Mouse (Mus musculus): ENCODE results near the gene Rora. TPM values are rescaled to one million over a fixed set of nuclear protein-coding genes. Genes with fewer than 3 reads are reported as not detected.

Gene Rora
- polyA plus RNA-seq, 1 experiment = 0.86 TPM

GRCm38 (mm10) chr9:68998961-68999360 lies 345.4 kb downstream of the Rora start:
- no peak overlapping the region for H3K4me3 ChIP-seq
- H3K79me2 ChIP-seq (ENCODE audit: control insufficient read depth, insufficient read depth) = no peaks in the 10 kb centered on the region
- no peak for TF ChIP-seq MAX (IDR thresholded peaks at IDR 0.05; ENCODE audit: low read depth)
- TF ChIP-seq CEBPB (IDR thresholded peaks at IDR 0.05; ENCODE audit: insufficient read depth, poor library complexity, severe bottlenecking) = no peak
- TF ChIP-seq REST (IDR thresholded peaks at IDR 0.05; ENCODE audit: insufficient read depth, insufficient read length) = no peak
- TF ChIP-seq POLR2AphosphoS2 (IDR thresholded peaks at IDR 0.05; ENCODE audit: insufficient read length, low read depth) = no peak
- no peak for TF ChIP-seq MYOD1 (IDR thresholded peaks at IDR 0.05; ENCODE audit: control insufficient read depth in 1 of 3, insufficient read length in 2 of 3, low read depth in 2 of 3)
- no peak for TF ChIP-seq POLR2A (IDR thresholded peaks at IDR 0.05; ENCODE audit: insufficient read length, low read depth)
- no peak for TF ChIP-seq USF1 (IDR thresholded peaks at IDR 0.05; ENCODE audit: low read depth)
- no peaks in the 10 kb centered on the region for H3K27me3 ChIP-seq (ENCODE audit: control insufficient read depth, insufficient read depth, insufficient read length)
- H3K4me2 ChIP-seq (ENCODE audit: low read depth) = no peak overlapping the region
- no peaks in the 10 kb centered on the region for H3K36me3 ChIP-seq (ENCODE audit: control insufficient read depth, insufficient read depth)
- H3ac ChIP-seq (ENCODE audit: control insufficient read depth, insufficient read length) = no peak overlapping the region

DNA sequence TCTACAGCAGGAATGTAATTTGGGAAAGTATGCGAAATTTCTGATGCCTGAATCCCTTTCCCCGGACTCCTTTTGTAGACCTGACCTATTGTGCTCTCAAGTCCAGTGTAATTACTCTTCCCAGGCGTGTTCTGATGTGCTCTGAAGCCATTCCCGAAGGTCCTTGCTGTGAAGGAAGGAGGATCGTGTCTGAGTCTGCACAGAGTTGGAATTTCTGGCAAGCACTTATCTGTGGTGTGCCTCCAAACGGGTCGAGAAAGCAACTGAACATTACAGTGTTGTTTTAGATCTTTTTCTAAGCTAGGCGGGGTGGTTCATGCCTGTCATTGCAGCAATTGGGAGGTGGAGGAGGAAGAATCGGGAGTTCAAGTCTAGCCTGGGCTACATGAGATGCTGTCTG lies 350.9 kb downstream of the Rora start:
- H3K4me3 ChIP-seq = no peak overlapping the region
- no peaks in the 10 kb centered on the region for H3K79me2 ChIP-seq (ENCODE audit: control insufficient read depth, insufficient read depth)
- TF ChIP-seq MAX (IDR thresholded peaks at IDR 0.05; ENCODE audit: low read depth) = no peak
- TF ChIP-seq TCF12 (IDR thresholded peaks at IDR 0.05; ENCODE audit: insufficient read depth, poor library complexity, severe bottlenecking) = no peak
- no peak for TF ChIP-seq USF1 (IDR thresholded peaks at IDR 0.05; ENCODE audit: low read depth)
- H3ac ChIP-seq (ENCODE audit: control insufficient read depth, insufficient read length) = no peak overlapping the region
- no peaks in the 10 kb centered on the region for H3K27me3 ChIP-seq (ENCODE audit: control insufficient read depth, insufficient read depth, insufficient read length)
- no peaks in the 10 kb centered on the region for H3K36me3 ChIP-seq (ENCODE audit: control insufficient read depth, insufficient read depth)
- no peak overlapping the region for H3K4me2 ChIP-seq (ENCODE audit: low read depth)

DNA sequence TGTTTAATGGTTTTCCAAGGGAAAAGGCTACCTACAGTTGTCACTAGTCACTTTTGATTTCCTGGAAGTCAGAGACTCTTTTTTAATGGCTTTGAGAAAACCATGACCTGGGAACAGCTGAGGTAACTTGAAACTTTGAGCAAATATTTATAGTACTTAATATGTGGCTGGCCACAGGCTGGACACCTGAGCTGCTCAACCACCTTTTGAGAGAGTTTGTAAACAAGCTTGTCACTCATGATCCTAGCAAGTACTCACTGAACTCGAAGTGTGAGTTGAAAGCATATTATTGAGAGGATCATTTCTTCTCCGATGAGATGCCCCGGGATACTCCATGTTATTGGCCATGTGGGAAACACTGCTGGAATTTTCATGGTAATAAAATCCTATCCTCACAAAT lies 353.1 kb downstream of the Rora start:
- Histone ChIP-seq H3K27me3 (ENCODE audit: control insufficient read depth, insufficient read depth, insufficient read length) (no peaks in the 10 kb centered on the region), H3ac (ENCODE audit: control insufficient read depth, insufficient read length) (no peak overlapping the region), H3K4me2 (ENCODE audit: low read depth) (no peak overlapping the region), H3K4me3 (no peak overlapping the region), H3K36me3 (ENCODE audit: control insufficient read depth, insufficient read depth) (no peaks in the 10 kb centered on the region), H3K79me2 (ENCODE audit: control insufficient read depth, insufficient read depth) (no peaks in the 10 kb centered on the region)
- no peak for TF ChIP-seq POLR2AphosphoS2 (IDR thresholded peaks at IDR 0.05; ENCODE audit: insufficient read length, low read depth)
- TF ChIP-seq CEBPB (IDR thresholded peaks at IDR 0.05; ENCODE audit: insufficient read depth, poor library complexity, severe bottlenecking) = no peak
- TF ChIP-seq USF1 (IDR thresholded peaks at IDR 0.05; ENCODE audit: low read depth) = no peak
- no peak for TF ChIP-seq POLR2A (IDR thresholded peaks at IDR 0.05; ENCODE audit: insufficient read length, low read depth)
- TF ChIP-seq MYOG (IDR thresholded peaks at IDR 0.05; ENCODE audit: control insufficient read depth in 1 of 3, insufficient read depth in 1 of 3, insufficient read length in 2 of 3, low read depth in 2 of 3) = no peak
- TF ChIP-seq MAX (IDR thresholded peaks at IDR 0.05; ENCODE audit: low read depth) = no peak
- no peak for TF ChIP-seq REST (IDR thresholded peaks at IDR 0.05; ENCODE audit: insufficient read depth, insufficient read length)
- no peak for TF ChIP-seq MYOD1 (IDR thresholded peaks at IDR 0.05; ENCODE audit: control insufficient read depth in 1 of 3, insufficient read length in 2 of 3, low read depth in 2 of 3)
- no peak for TF ChIP-seq SRF (IDR thresholded peaks at IDR 0.05; ENCODE audit: control insufficient read depth, insufficient read length, low read depth)
- no peak for TF ChIP-seq E2F4 (IDR thresholded peaks at IDR 0.05; ENCODE audit: insufficient read depth)
- TF ChIP-seq TCF12 (IDR thresholded peaks at IDR 0.05; ENCODE audit: insufficient read depth, poor library complexity, severe bottlenecking) = no peak
- no peak for TF ChIP-seq TCF3 (IDR thresholded peaks at IDR 0.05; ENCODE audit: insufficient read length, low read depth)

DNA sequence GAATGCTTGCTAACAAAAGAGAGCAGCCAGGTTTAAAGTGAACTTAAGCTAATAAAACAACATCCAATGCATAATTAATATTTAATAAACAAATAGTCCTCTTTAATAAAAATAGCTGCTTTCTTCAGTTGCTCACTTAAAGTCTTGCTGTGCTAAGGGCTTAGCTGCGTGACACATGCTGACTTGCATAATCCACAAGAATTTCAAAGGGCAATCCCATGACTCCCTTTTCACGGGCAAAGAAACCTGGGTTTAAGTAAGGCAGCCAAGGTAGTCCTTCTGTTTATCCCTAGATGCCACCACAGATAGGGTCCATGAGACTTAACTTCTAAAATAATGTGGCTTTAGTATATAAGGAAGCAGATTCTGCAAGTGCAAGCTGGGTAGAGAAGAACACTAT lies 355.1 kb downstream of the Rora start:
- TF ChIP-seq E2F4 (IDR thresholded peaks at IDR 0.05; ENCODE audit: insufficient read depth) (no peak), TCF12 (IDR thresholded peaks at IDR 0.05; ENCODE audit: insufficient read depth, poor library complexity, severe bottlenecking) (no peak), TCF3 (IDR thresholded peaks at IDR 0.05; ENCODE audit: insufficient read length, low read depth) (no peak), MYOD1 (IDR thresholded peaks at IDR 0.05; ENCODE audit: control insufficient read depth in 1 of 3, insufficient read length in 2 of 3, low read depth in 2 of 3) (no peak), POLR2AphosphoS2 (IDR thresholded peaks at IDR 0.05; ENCODE audit: insufficient read length, low read depth) (no peak), MAX (IDR thresholded peaks at IDR 0.05; ENCODE audit: low read depth) (no peak), SRF (IDR thresholded peaks at IDR 0.05; ENCODE audit: control insufficient read depth, insufficient read length, low read depth) (no peak), CEBPB (IDR thresholded peaks at IDR 0.05; ENCODE audit: insufficient read depth, poor library complexity, severe bottlenecking) (no peak), MYOG (IDR thresholded peaks at IDR 0.05; ENCODE audit: control insufficient read depth in 1 of 3, insufficient read depth in 1 of 3, insufficient read length in 2 of 3, low read depth in 2 of 3) (no peak), POLR2A (IDR thresholded peaks at IDR 0.05; ENCODE audit: insufficient read length, low read depth) (no peak), USF1 (IDR thresholded peaks at IDR 0.05; ENCODE audit: low read depth) (no peak), REST (IDR thresholded peaks at IDR 0.05; ENCODE audit: insufficient read depth, insufficient read length) (no peak)
- Histone ChIP-seq H3K4me3 (no peak overlapping the region), H3ac (ENCODE audit: control insufficient read depth, insufficient read length) (no peak overlapping the region), H3K79me2 (ENCODE audit: control insufficient read depth, insufficient read depth) (no peaks in the 10 kb centered on the region), H3K36me3 (ENCODE audit: control insufficient read depth, insufficient read depth) (no peaks in the 10 kb centered on the region), H3K4me2 (ENCODE audit: low read depth) (no peak overlapping the region), H3K27me3 (ENCODE audit: control insufficient read depth, insufficient read depth, insufficient read length) (no peaks in the 10 kb centered on the region)

DNA sequence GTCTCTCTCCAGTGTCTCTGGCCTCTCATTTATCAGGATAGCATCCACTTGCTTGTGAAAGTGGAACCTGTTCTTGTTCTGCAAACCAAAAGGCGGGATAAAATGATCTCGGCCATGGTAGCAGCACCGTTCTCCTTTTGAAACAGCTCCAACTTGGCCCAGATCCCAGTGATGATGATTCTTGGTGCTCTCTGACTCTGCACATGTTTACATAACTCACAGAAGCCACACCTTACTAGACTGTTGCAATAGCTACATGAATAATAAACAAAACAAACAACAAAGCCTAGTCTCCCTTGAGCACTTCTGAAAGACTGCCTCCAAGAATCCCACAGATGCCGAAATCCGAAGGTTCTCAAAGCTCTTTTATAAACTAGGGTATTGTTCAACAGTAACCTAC lies 357.3 kb downstream of the Rora start:
- Histone ChIP-seq H3K79me2 (ENCODE audit: control insufficient read depth, insufficient read depth) (no peaks in the 10 kb centered on the region), H3ac (ENCODE audit: control insufficient read depth, insufficient read length) (no peak overlapping the region), H3K4me2 (ENCODE audit: low read depth) (no peak overlapping the region), H3K27me3 (ENCODE audit: control insufficient read depth, insufficient read depth, insufficient read length) (no peaks in the 10 kb centered on the region), H3K36me3 (ENCODE audit: control insufficient read depth, insufficient read depth) (no peaks in the 10 kb centered on the region), H3K4me3 (no peak overlapping the region)
- TF ChIP-seq CEBPB (IDR thresholded peaks at IDR 0.05; ENCODE audit: insufficient read depth, poor library complexity, severe bottlenecking) (no peak), MYOD1 (IDR thresholded peaks at IDR 0.05; ENCODE audit: control insufficient read depth in 1 of 3, insufficient read length in 2 of 3, low read depth in 2 of 3) (no peak), SRF (IDR thresholded peaks at IDR 0.05; ENCODE audit: control insufficient read depth, insufficient read length, low read depth) (no peak), POLR2AphosphoS2 (IDR thresholded peaks at IDR 0.05; ENCODE audit: insufficient read length, low read depth) (no peak), MAX (IDR thresholded peaks at IDR 0.05; ENCODE audit: low read depth) (no peak), USF1 (IDR thresholded peaks at IDR 0.05; ENCODE audit: low read depth) (no peak), E2F4 (IDR thresholded peaks at IDR 0.05; ENCODE audit: insufficient read depth) (no peak), TCF3 (IDR thresholded peaks at IDR 0.05; ENCODE audit: insufficient read length, low read depth) (no peak), REST (IDR thresholded peaks at IDR 0.05; ENCODE audit: insufficient read depth, insufficient read length) (no peak), MYOG (IDR thresholded peaks at IDR 0.05; ENCODE audit: control insufficient read depth in 1 of 3, insufficient read depth in 1 of 3, insufficient read length in 2 of 3, low read depth in 2 of 3) (no peak), POLR2A (IDR thresholded peaks at IDR 0.05; ENCODE audit: insufficient read length, low read depth) (no peak), TCF12 (IDR thresholded peaks at IDR 0.05; ENCODE audit: insufficient read depth, poor library complexity, severe bottlenecking) (no peak)
